8 mouse cellular contexts compared by ENCODE assay signal in genomic region chr8:120532517-120533215, GRCm38 (mm10). TPM values are rescaled to one million over a fixed set of nuclear protein-coding genes. Genes with fewer than 3 reads are reported as not detected.
DNase-seq lines count a peak whose midpoint lies in the region; ATAC-seq and TF ChIP-seq lines count a peak whose summit lies in the region.

No protein-coding gene starts in this region.

- H3K27ac ChIP-seq in layer of hippocampus, adult 2 months: peak overlapping the region; percentile 59

- no peak for ATAC-seq in erythroid progenitor cell, adult 5-6 weeks (replicated peaks; ENCODE audit: low FRiP score, poor library complexity, severe bottlenecking)

- H3K4me3 ChIP-seq in layer of hippocampus, adult 2 months: peak overlapping the region; percentile 18; the same call in 1 of the 2 replicates

- TF ChIP-seq CTCF in layer of hippocampus, adult 2 months (conservative IDR thresholded peaks at IDR 0.05): no peak

- DNase-seq in layer of hippocampus, adult 2 months (ENCODE audit: low spot score in 2 of 2): no peak
- DNase-seq in layer of hippocampus, adult 18-20 months (ENCODE audit: low spot score in 2 of 2): no peak
- peak; percentile 64 for DNase-seq in brain, adult 2 months (ENCODE audit: low read depth, low spot score)
- DNase-seq in induced T-regulatory cell, adult 2 months (ENCODE audit: low read depth): peak; percentile 43
- DNase-seq in naive thymus-derived CD4-positive, alpha-beta T cell, adult 2 months (ENCODE audit: low read depth): peak; percentile 45
- no peak for DNase-seq in urinary bladder, postnatal 14 days (ENCODE audit: low spot score)
- no peak for DNase-seq in gastrocnemius, postnatal 25 days

RNA-seq across cellular contexts. Expression of gene Gins2, which starts 56.4 kb away (rescaled TPM):
- total RNA-seq in layer of hippocampus, adult 2 months (2021): 1 to 10 TPM; 5.2 to 6.2 TPM
- total RNA-seq in layer of hippocampus, adult 18-20 months (2021): 1 to 10 TPM; 3.5 to 4.2 TPM
- total RNA-seq in erythroid progenitor cell, adult 5-6 weeks (2015; ENCODE audit: low replicate concordance): 5.8 and 31.4 TPM in 2 replicates
- 11.9 and 21.3 TPM in 2 replicates for total RNA-seq in erythroid progenitor cell, adult 5-6 weeks (2017; ENCODE audit: low replicate concordance)
- total RNA-seq in gastrocnemius, postnatal 25 days (2021): 1 to 10 TPM; 1.0 to 1.3 TPM

Comparison
In these comparisons a context has a peak if more than half of its experiments do, and no peak if none do; other contexts are left out.
1. DNase-seq: peak in brain, adult 2 months (single experiment), induced T-regulatory cell, adult 2 months (single experiment) and naive thymus-derived CD4-positive, alpha-beta T cell, adult 2 months (single experiment); none in layer of hippocampus, adult 2 months (0 of 2), layer of hippocampus, adult 18-20 months (0 of 2), urinary bladder, postnatal 14 days (single experiment) and gastrocnemius, postnatal 25 days (single experiment).